Mouse (Mus musculus) erythroblast, adult 5-6 weeks (primary cell): Measurements from ENCODE around the gene Ikzf1. TPM values are rescaled to one million over a fixed set of nuclear protein-coding genes. Genes with fewer than 3 reads are reported as not detected.

Source experiments
- ATAC-seq: replicated peaks from 2 replicates; pipeline ENCODE4 v1.8.0; 2016; ENCODE audit warnings: moderate number of reproducible peaks, mild to moderate bottlenecking, moderate TSS enrichment, inconsistent platforms; ENCODE audit not compliant: poor library complexity, low FRiP score, severe bottlenecking
- total RNA-seq, 2 experiments: library from RNA; stranded (forward) in 1 of 2; stranded (reverse) in 1 of 2; fragments of 150-400 nt in 1 of 2; fragments of 200-764, 138-1000 nt in 1 of 2; gene quantifications; 2 replicates each; pipeline versions ENCODE4 v1.2.3 to v1.2.4; 2015 to 2017; ENCODE audit warnings: low replicate concordance in 2 of 2

Gene Ikzf1
- total RNA-seq (2015; ENCODE audit: low replicate concordance) (61.1 and 70.4 TPM in 2 replicates), total RNA-seq (2017; ENCODE audit: low replicate concordance) (27.2 and 32.0 TPM in 2 replicates)

DNA sequence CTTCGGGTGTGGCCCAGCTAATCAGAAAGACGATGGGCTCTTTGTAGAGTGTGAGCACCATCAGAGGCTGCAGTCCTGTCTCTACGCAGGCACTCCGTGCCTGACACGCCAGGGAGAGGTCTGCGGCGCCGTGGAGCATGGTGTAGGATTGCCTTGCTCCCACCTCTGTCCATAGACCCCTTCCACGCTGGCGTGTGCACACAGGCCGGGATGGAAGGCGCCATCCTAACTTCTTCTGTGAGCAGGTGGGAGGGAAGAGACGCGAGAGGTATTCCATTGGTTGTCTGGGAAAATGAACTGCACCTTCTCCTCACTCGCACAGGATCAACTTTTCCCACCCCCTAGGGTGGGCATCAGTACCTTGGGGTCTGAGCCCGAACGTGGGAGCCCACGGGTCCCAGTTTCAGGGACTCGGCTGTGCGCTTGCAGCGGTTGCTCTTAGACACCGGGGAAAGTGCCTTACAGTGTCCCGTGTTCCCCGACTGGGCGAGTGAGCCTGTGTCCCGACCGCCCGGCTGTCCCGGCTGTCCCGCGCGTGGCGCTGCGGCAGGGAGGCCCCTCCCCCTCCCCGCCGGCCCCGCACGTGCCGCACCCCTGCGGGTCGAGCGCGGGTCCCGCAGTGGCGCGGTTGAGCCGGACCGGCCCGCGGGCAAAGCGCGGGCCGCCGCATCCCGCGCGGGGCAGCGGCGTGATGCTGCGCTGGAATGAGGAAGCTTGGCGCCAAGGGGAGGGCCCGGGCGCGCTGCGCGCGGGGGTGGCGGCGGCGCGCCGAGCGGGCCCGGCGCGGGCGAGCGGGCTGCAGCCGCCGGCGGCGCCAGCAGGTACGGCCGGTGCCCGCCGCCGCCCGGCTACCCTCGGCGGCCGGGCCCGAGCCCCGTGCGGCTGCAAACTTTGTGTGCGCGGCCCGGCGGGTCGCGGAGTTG lies at the start of gene Ikzf1:
Gene Ikzf1, plus strand, starts transcription at position 74 of the 923 bp plus-strand sequence.
- peak; percentile 55 for ATAC-seq

DNA sequence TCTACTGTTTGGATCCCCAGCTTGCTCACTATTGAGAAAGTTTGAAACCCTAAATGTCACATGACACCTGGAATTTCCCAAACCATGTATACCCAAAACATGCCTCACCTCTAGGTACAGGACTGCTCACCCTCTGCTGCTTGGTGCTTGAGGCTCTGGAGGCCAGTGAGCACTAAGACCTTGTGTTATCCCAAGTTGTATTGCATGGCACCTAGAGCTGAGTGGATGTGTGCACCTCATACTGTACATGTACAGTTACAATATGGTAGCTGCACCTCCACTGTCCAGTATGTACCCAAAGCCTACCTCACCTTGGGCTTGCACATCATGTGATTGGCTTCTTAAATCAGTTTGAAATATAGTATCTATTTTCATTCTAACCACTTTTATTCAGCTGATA lies 40.5 kb upstream of the Ikzf1 start:
- no peak for ATAC-seq

DNA sequence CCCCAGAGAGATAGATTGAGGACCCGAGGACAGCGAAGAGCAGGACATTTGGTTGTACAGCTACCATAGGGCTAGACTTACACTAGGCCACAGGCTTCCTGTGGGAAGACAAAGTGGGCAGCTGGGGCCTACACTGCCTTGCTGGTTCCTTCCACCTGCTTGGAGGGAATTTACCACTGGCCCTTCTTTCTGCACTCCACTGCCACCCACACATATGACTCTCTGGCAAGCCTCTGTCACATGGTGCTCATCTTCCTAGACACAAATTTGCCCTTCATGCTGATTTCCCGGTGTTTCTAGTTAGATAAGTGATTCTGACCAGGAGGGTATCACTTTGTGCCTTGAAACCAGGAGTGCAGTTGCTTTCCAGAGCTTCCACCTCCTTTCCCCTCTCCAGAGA lies 28.4 kb upstream of the Ikzf1 start:
- ATAC-seq = no peak

DNA sequence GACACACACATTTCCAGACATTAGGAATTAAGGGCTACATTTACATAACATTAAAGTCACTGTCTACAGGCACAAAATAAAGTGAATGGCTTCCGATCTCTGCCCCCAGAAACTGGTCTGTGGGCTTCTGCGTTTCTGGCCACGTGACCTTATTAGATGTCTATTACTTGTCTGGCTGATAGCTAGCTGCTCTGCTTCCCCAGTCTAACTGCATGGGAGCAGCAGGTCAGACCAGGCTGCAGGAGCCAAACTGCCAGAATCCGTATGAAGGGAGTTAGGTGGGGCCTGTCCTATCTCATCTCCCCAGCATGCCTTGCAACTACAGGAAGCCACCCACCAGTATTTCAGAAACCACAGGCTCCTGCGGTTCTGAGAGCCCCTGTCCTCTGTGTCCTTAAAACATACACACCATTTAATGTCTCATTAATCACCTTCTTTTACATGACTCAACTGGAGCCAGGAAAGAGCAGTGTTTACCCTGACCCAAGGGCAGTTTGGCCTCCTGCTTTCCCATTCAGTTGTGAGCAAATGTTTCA lies 27.7 kb upstream of the Ikzf1 start:
- ATAC-seq = peak; percentile 77

DNA sequence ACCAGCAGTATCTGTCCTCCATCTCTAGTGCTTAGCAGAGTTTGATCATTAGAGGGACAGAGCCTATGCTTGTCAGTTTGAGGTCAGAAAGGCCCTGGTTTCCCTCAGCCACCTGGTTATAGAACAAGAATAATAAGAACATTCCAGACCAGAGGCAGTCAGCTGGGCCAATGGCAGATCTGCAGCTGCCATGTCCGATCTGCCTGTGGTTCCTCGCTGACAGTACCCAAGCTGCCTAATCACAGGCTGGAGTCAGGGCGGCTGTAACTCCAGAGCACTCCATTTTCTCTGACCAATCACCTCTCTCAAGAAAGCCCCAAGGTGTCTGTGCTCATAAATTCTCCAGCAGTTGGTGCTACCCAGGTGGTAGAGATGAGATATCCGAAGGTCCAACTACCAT lies 27.2 kb upstream of the Ikzf1 start:
- ATAC-seq = 0 out of 2 replicates have a peak, but pooled peaks have one; percentile 33

DNA sequence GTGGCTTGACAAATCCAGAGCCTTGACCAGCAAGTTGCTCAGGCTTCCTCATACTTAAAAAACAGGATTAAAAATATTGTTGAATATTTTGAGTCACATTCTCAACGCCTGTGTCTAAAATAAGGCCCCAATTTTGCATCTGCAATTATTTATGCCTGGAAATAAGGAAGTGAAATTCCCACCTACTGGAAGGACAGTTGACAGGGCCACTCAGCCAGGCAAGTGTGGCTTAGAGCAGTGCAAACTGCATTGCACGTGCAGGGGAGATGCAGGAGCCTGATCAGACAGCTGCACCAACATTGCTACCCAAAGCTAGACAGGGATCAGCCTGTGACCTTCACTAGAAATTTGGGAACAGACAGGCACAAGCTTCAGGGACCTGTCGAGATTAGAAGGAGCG lies 26.0 kb upstream of the Ikzf1 start:
- ATAC-seq = no peak

DNA sequence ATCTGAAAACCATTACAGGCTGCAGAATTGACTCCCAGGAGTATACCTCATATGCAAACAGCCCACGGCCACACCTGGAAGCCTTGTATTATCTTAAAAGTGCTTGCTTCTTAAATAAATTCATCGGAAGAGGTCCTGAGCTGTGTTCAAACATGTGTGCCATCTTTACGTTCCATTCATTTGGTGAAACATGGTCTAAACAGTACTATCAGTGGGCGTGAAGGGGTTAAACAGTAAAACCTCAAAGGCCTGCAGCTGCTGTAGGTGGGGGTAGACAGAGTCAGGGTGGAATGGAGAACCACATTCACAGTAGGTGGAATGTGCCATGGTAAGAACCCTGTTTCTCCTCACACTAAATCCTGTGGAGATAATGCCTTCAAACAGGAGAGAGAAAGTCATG lies 24.2 kb upstream of the Ikzf1 start:
- no peak for ATAC-seq

DNA sequence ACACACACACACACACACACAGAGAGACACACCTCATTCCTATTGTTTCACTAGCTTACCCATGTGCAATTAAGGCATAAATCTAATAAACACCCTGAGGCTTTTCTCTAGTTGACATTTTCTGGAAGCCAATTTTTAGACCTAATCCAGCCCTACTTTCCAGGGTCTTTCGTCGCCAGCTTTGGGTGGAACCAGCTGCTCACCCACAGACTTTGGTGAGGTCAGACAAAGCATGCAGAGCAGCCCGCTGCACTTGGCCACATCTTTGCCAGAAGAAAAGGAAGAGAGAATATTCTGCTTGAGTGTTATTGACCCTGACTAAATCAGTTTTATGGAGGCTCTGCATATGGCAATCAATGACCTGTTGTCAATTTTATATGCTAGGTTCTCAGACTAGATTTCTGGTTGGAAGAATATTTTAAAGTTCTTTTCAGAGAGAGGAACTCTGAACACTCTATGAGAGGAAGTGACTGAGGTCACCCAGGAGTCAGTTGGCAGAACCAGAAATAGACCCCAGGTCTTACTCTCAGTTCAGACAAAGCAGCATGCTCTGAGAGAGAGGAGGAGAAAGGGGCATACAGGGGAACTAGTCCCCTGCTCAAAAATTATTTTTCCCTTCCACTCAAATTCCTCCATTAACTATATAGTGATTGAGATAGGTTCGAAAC lies 17.4 kb upstream of the Ikzf1 start:
- no peak for ATAC-seq

DNA sequence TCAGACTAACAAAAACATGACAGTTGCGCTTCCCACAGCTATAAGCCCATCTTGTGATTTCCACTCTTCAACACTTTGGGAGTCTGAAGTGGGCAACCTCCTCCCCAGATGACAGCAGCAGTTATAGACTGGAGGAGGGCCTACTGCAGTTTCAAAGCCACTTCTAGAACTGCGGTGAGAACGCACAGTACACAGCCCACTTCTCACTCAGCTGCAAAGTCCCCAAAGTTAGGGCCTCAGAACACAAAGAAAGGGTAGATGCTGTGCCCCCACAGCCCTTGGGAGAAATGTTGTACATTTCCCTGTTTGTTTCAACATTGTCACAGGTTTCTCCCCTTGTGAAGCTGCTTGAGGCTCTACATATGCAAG lies 16.9 kb upstream of the Ikzf1 start:
- no peak for ATAC-seq

DNA sequence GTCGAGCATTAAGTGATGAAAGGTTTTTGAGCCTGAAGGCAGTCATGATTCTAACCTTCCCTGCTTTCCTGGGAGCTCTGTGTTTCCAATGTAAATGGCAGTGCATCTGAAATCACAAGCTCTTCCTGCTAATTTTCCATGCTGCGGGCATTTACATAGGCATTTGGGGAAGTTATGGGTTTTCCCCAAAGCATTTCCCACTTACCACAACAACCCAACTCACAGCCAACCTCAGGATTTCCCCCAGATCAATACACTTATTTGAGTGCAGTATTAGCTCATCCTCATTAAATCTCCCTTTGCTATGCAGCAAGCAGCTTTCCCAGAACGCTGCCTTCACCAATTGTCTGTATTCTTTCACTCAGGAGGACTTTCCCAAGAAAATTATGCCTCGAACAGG lies 11.8 kb upstream of the Ikzf1 start:
- no peak for ATAC-seq

DNA sequence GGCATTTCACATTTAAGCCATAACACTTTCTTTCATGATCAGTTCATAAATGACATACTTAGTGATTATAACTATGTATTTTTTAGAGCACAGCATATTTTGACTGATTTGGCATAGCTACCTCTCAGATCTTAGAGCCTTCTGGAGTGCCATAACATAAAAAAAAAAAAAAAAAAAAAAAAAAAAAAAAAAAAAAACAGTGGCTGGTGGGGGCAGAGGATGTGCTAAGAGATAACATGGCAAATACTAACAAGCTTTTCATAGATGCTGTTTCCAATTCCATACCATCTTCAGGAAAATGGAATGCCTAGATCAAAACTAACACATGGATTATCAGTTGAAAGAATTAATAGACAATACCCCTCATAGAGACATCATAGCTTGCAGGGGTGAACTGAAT lies 9.7 kb upstream of the Ikzf1 start:
- ATAC-seq = no peak

DNA sequence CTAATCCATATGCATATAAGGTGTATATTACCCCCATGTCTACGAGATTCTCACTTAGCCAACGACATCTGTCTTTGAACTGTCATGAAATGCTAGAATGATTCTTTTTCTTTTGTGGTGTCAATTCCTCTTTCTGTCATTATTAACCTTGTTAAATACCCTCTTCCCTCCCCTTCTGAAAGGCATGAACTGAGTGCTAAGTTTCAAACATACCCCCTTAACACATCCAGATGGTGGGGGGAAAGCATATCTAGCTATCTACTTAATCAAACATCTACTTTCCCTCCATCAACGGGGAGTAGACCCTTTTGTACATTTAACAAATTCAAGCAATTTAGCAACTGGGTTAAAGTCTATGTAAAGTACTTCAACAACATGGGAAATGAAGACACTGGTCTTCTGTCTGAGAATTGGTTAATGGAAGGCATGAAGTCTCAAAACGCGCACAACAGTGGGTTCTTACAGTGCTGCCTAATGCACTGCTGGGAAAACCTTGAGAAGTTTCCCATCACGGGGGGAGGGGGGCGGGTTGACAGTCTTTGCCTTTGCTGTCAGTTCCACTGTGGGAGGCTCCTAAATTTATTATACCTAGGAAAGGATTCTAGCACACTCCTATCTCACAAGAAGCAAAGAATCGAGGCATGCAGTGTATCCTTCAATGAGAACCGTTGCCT lies 8.6 kb upstream of the Ikzf1 start:
- ATAC-seq = no peak

DNA sequence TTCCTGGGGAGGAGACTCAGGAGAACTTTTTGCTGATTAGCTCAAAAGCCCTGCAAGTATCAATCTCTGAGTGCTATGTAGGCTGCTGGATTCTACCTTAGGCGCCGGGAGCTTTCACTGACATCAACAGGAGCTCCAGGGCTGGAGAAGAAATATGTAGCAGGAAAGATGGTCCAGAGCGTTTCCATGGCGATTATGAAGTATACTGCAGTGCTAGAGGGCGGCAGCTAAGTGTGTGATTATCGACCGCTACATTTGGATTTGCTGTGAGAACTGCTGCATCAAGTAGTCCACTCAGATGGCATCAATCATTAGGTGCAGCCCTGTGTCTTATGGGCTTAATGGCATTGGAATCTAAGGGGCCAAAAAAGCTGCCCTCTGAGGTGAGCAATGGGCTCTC lies 7.6 kb upstream of the Ikzf1 start:
- ATAC-seq = 0 out of 2 replicates have a peak, but pooled peaks have one; percentile 25

DNA sequence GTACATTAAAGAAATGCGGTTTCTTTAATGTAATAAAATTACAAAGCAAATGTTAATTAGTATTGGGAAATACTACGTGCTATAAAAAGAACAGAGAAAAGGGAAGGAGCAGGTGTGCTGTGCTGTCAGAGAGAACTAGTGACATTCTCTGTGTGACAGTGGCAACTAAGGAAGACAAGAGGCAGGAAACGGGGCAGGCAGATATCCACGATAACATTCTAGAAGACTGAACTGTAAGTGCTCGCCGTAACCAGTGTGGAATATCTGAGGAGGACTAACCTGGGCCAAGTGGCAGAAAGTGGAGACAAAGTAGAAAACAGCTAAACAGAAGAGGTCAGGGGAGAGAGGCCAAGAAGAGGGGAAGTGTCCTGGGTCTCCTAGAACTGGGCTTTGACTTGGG lies 5.8 kb upstream of the Ikzf1 start:
- ATAC-seq = peak; percentile 28; the same call in 1 of the 2 replicates

DNA sequence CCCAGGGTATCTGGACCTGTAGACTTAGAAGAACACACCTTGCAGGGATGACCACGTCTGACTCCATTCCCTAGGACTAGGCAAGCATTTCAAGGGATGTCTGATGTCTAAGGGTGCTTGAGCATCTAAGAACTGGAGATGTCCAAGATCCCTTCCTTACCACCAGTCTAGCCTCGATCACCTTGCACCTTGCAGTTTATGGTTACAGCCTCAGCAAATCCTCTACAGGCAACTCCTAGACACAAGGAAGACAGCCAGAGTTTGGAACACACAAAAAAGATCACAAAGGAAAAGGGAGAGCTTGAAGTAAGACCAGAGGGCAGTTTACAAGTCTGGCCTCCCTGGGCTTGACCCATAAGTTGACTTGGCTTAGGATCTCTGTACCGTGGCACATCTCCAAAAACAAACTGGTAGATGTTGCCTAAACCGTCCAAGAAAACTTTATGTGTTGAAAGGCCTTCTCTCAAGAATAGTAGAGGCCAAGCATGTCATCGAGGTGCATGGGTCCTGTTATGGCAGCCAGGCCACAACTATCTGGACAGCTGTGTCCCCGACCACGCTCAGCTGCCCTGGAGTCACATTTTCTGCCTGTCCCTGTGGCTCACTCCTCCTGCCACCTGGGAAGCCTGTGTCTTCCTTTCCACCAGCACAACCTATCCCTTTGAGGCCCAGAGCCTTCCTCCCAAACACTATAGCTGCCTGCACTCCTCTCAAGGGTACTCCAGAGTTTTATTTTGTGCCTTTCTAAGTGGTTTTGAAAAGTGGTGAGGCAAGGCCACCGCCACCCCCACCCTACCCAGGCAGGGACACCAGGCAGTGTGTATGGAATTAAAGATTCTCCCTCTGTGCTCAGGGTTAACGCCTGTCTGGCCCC lies 510 bp upstream of the Ikzf1 start:
- ATAC-seq = no peak

DNA sequence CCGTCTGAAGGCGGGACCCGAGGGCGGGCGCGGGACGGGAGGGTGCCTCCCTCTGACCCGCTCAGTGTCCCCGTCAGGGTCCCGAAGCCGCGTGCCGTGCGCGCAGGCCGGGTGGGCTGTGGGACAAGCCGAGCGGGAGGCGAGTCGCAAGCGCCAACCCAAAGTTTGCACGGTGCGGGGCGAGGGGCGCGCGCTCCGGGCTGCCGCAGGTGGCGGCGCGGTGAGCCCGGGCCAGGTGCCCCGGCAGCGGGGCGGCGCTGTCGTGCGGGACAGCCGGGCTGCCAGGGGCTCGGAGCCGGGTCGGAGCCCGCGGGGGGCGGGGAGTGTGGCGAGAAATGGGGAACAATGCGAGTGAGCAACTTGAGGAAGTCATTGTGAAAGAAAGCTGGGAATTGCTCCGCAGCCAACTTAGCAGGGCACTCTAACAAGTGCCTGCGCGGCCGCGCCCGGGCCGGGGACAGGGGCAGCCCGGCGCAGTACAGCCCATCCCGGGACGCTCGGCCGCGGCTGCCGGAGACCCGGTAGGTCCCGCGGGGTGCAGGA lies 1.1 kb downstream of the Ikzf1 start:
- ATAC-seq = no peak

DNA sequence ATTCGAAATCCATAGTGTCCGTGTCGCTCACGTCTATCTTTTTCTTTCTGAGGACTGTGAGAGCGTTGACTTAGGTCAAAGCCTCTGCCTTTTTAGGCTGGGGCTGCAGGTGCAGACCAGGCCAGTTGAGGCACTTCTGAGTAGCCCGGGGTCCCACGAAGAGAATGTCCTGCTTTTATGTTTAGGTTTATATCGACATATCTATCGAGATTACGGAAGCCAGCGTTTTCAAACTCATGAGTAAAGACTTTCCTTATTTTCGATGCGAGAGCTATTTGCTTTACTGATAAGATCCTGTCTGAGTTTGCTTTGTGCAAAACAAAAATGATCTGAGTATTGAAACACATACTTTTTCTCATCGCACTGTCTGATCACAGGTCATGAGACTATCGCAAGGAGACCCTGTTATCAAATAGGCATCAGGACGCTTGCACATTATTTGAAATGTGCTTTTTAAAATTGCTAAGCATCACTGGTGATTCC lies 1.8 kb downstream of the Ikzf1 start:
- ATAC-seq = no peak

DNA sequence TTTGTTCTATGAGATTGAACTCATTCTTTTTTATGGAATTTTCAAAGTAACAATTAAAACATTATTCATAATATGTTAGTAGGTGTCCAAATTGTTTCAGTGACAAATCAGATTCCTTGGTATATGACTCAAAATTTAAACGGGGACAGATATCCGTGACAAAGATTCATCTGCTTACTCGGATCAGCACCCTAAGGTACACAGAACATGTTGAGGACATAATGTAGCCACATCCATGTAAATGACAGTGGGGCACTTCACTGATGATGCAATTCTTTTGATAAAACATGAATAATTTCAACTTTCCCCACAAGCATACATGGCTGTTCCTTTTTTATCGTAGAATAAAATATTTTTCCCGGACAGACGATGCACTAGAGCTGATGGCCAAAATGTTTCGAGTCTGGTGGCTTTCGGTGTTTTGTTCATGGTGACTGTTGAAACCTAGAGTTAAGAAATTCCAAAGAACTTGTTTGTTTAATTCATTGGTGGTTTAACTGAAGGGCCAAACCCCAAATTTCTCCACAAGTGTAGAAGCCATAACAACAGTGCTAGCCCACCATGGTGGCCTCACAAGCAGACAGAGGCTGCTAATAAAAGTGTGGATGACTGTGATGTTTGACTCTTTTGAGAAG lies 2.9 kb downstream of the Ikzf1 start:
- ATAC-seq = no peak
